Mouse (Mus musculus): ENCODE measurements around the gene Clec2l.

DNA sequence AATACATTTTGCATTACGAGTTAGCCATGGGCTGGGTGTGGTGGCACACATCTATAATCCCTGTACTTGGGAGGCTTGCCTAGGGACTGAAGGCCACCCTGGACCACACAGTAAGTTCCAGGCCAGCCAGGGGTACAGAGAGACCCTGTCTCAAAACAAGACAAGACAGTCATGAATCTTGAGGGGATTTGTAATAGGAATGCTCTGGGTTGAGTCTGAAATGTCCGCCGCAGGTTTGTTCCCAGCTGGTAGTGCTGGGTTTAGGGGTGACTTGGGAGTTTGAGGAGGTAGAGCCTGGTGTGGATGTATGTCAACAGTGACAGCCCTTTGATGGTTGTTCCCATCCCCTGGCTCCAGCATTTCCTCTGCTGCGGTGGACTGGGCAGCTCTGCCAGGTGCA is 35.8 kb upstream of the Clec2l start:
- TF ChIP-seq CTCF (conservative IDR thresholded peaks at IDR 0.05; ENCODE audit: insufficient read depth, insufficient read length, low read depth, low read length) (no peak), POLR2A (IDR thresholded peaks at IDR 0.05; ENCODE audit: low read depth, low read length) (no peak)
